Mouse (Mus musculus) heart, postnatal 0 days (tissue): ENCODE measurements around the gene Htra2.

Experiments used
- CTCF ChIP-seq: IDR thresholded peaks from 2 replicates; pipeline ENCODE4 v1.5.1; 2016; ENCODE audit warnings: antibody characterized with exemption, control low read depth, low read depth
- EP300 ChIP-seq: IDR thresholded peaks from 2 replicates; pipeline ENCODE4 v1.6.1; 2016; ENCODE audit warnings: antibody characterized with exemption, low read depth

GRCm38 (mm10) chr6:83084477-83084876 is 29.4 kb upstream of the Htra2 start:
- no peak for TF ChIP-seq CTCF
- TF ChIP-seq EP300 = no peak
